Mouse (Mus musculus) myocyte (in vitro differentiated cells): ENCODE data around the gene Ccdc57. TPM values are rescaled to one million over a fixed set of nuclear protein-coding genes. Genes with fewer than 3 reads are reported as not detected.

Source experiments
- H3K27me3 ChIP-seq: one replicate; pipeline ENCODE4 v1.6.1; 2011; ENCODE audit not compliant: control insufficient read depth, insufficient read depth, insufficient read length
- H3K36me3 ChIP-seq: one replicate; pipeline ENCODE4 v1.6.1; 2011; ENCODE audit not compliant: control insufficient read depth, insufficient read depth
- H3K4me2 ChIP-seq: one replicate; pipeline ENCODE4 v1.6.1; 2011; ENCODE audit warnings: low read depth, control low read depth
- H3K4me3 ChIP-seq: one replicate; pipeline ENCODE4 v1.5.1; 2011; ENCODE audit warnings: mild to moderate bottlenecking, control low read depth, moderate library complexity
- H3K79me2 ChIP-seq: one replicate; pipeline ENCODE4 v1.6.1; 2011; ENCODE audit not compliant: control insufficient read depth, insufficient read depth
- H3ac ChIP-seq: one replicate; pipeline ENCODE4 v1.6.1; 2011; ENCODE audit not compliant: control insufficient read depth, insufficient read length
- CEBPB ChIP-seq: IDR thresholded peaks from 2 replicates; pipeline ENCODE4 v1.6.1; 2011; ENCODE audit warnings: mild to moderate bottlenecking, moderate library complexity; ENCODE audit not compliant: poor library complexity, insufficient read depth, severe bottlenecking
- E2F4 ChIP-seq: IDR thresholded peaks from one replicate; pipeline ENCODE4 v1.6.1; 2011; ENCODE audit warnings: mild to moderate bottlenecking, control low read depth, moderate library complexity; ENCODE audit not compliant: insufficient read depth
- MAX ChIP-seq: IDR thresholded peaks from one replicate; pipeline ENCODE4 v1.6.1; 2011; ENCODE audit warnings: low read depth, mild to moderate bottlenecking, control low read depth
- MYOD1 ChIP-seq, 3 experiments: IDR thresholded peaks; one replicate each; pipeline ENCODE4 v1.6.1; 2011; ENCODE audit warnings: control low read depth in 2 of 3, low read depth in 2 of 3, mild to moderate bottlenecking in 2 of 3, moderate library complexity in 1 of 3; ENCODE audit not compliant: insufficient read length in 2 of 3, control insufficient read depth in 1 of 3
- MYOG ChIP-seq, 3 experiments: IDR thresholded peaks; one replicate each; pipeline ENCODE4 v1.6.1; 2011; ENCODE audit warnings: control low read depth in 2 of 3, low read depth in 2 of 3, mild to moderate bottlenecking in 2 of 3; ENCODE audit not compliant: insufficient read length in 2 of 3, control insufficient read depth in 1 of 3, insufficient read depth in 1 of 3
- POLR2A ChIP-seq: IDR thresholded peaks from one replicate; pipeline ENCODE4 v1.6.1; 2011; ENCODE audit warnings: low read depth, mild to moderate bottlenecking, control low read depth, moderate library complexity; ENCODE audit not compliant: insufficient read length
- POLR2AphosphoS2 ChIP-seq: IDR thresholded peaks from one replicate; pipeline ENCODE4 v1.6.1; 2011; ENCODE audit warnings: low read depth, control low read depth; ENCODE audit not compliant: insufficient read length
- REST ChIP-seq: IDR thresholded peaks from one replicate; pipeline ENCODE4 v1.6.1; 2011; ENCODE audit warnings: mild to moderate bottlenecking, control low read depth, moderate library complexity; ENCODE audit not compliant: insufficient read depth, insufficient read length
- SRF ChIP-seq: IDR thresholded peaks from one replicate; pipeline ENCODE4 v1.6.1; 2011; ENCODE audit warnings: low read depth; ENCODE audit not compliant: control insufficient read depth, insufficient read length
- TCF12 ChIP-seq: IDR thresholded peaks from one replicate; pipeline ENCODE4 v1.6.1; 2011; ENCODE audit warnings: mild to moderate bottlenecking, control low read depth; ENCODE audit not compliant: poor library complexity, insufficient read depth, severe bottlenecking
- TCF3 ChIP-seq: IDR thresholded peaks from one replicate; pipeline ENCODE4 v1.6.1; 2011; ENCODE audit warnings: low read depth, control low read depth; ENCODE audit not compliant: insufficient read length
- USF1 ChIP-seq: IDR thresholded peaks from one replicate; pipeline ENCODE4 v1.6.1; 2011; ENCODE audit warnings: low read depth, mild to moderate bottlenecking, control low read depth, moderate library complexity
- polyA plus RNA-seq: library from polyadenylated mRNA; unstranded; fragments of >200 nt; fragmentation: generic; extraction: Trizol; gene quantifications from one replicate; pipeline ENCODE4 v1.2.1, GENCODE M21; 2012; ENCODE audit warnings: missing spikeins

The Ccdc57 gene
- polyA plus RNA-seq, 1 experiment = 1.8 TPM

DNA sequence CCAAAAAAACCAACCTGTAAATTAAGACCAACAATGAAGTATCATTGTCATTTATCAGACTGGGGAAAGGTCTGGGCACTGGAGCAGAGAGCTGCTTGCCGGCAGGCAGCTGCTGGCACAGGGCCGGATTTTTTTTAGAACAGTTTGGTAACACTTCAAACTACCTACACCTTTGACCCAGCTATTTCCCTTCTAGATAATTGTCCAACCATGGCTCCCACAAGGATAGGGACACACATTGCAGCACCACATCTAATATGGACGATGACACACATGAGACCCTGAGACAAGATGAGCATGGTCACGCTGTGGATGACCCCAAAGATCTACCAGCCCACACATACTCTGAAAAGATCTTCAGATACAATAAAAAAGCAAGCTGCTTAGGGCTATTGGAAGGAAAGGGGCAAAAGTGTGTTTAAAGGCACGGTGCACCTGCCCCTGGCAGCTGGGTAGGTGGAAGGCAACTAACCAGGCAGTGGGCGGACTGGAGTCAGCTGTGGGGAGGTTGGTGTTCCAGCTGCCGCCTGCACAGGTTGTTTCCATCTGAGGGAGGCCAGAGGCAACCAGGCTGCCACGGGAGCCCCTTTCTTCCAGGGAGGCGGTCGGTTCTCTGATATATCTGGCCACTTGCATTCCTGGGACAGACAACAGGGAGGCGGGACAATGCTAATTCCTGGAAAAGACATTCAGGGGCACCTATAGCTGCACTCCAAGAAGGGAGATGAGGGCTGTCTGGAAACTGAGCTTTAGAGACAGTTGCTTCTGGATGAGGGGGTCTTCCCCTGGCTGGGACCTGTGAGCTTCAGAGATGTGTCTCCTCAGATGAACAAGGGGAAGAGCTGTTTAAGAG is 80.4 kb downstream of the Ccdc57 start:
- Histone ChIP-seq H3K27me3 (no peaks in the 10 kb centered on the region), H3ac (no peak overlapping the region), H3K4me3 (no peak overlapping the region), H3K36me3 (no peaks in the 10 kb centered on the region), H3K79me2 (no peaks in the 10 kb centered on the region), H3K4me2 (no peak overlapping the region)
- TF ChIP-seq MAX (no peak), TCF3 (peak; percentile 47), TCF12 (peak; percentile 48), MYOD1 (IDR thresholded peaks at IDR 0.05; ENCODE audit: control insufficient read depth in 1 of 3, insufficient read length in 2 of 3, low read depth in 2 of 3) (peak in 2 of 3 experiments; percentile 71 to 97), MYOG (IDR thresholded peaks at IDR 0.05; ENCODE audit: control insufficient read depth in 1 of 3, insufficient read depth in 1 of 3, insufficient read length in 2 of 3, low read depth in 2 of 3) (peak in 2 of 3 experiments; percentile 76 to 92)

DNA sequence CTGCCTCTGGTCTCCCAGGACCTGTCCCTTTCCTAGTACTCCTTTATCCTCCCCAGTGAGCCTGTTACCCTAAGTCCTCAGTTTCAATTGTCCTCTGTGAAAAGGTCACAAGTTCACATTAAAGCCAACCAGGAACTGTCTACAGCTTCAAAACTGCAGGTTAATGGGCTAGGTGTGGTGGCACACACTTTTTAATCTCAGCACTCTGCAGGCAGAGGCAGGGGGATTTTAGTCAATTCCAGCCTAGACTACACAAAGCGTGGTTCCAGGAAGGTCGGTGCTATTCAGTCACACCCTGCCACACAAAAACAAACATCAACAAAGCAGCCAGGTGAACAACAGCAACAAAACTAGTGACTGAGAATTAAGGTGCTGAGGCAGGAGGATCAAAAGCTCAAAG is 81.1 kb downstream of the Ccdc57 start:
- H3ac ChIP-seq = no peak overlapping the region
- TF ChIP-seq REST (no peak), POLR2A (no peak), E2F4 (no peak), TCF3 (no peak), MAX (no peak)
- no peak overlapping the region for H3K4me3 ChIP-seq
- no peaks in the 10 kb centered on the region for H3K27me3 ChIP-seq
- H3K79me2 ChIP-seq = no peaks in the 10 kb centered on the region
- H3K36me3 ChIP-seq = no peaks in the 10 kb centered on the region
- H3K4me2 ChIP-seq = no peak overlapping the region

DNA sequence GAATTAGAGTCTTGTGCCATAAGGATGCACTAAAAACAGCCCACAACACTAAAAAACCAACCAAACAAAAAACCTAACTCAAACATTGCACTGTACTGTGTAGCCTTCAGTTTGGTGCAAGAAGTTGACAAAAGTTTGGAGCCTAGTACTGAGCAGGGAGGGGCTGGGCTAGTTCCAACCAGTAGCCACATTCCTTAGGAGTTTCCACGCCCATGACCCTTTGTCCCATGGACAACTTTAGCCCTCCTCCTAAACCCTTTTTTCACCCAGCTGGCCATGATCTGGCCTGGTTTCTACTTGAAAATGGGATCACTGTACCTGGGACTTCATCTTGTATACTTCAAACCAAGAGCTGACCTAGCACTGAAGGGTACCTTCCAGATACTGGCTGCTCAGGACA is 81.5 kb downstream of the Ccdc57 start:
- no peaks in the 10 kb centered on the region for H3K36me3 ChIP-seq
- no peaks in the 10 kb centered on the region for H3K27me3 ChIP-seq
- no peaks in the 10 kb centered on the region for H3K79me2 ChIP-seq
- H3K4me3 ChIP-seq = no peak overlapping the region
- no peak overlapping the region for H3ac ChIP-seq
- TF ChIP-seq E2F4 (no peak), CEBPB (no peak), USF1 (no peak), TCF3 (no peak), MAX (no peak), MYOG (IDR thresholded peaks at IDR 0.05; ENCODE audit: control insufficient read depth in 1 of 3, insufficient read depth in 1 of 3, insufficient read length in 2 of 3, low read depth in 2 of 3) (no peak), POLR2AphosphoS2 (no peak), MYOD1 (IDR thresholded peaks at IDR 0.05; ENCODE audit: control insufficient read depth in 1 of 3, insufficient read length in 2 of 3, low read depth in 2 of 3) (no peak), SRF (no peak), REST (no peak), POLR2A (no peak), TCF12 (no peak)
- no peak overlapping the region for H3K4me2 ChIP-seq

DNA sequence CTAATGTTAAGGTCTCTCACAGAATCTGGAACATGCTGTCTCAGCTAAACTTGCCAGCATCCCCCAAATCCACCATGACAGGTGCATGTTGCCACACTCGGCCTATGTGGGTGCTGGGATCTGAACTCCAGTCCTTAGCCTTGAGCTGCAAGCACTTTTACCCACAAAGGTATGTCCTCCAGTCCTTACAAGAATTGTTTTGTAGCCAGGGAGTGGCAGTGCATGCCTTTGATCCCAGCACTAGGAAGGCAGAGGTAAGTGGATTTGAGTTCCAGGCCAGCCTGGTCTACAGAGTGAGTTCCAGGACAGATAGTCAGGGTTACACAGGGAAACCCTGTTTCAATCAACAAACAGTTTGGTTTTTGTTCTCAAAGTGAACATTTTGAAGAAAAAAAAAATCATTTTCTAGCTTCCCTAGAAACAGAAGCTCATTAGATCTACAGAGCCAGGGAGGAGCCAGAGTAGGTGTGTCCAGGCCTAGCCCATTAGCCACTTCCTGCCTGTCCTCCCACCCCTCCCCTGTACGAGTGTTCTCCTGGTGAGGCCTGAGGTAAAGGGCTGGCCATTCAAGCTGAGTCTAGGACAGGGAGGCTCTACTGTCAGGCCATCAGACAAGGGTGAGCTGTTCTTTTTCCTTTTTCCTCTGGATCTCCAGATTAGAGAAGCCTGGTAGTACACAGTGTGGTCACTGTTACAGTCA is 82.2 kb downstream of the Ccdc57 start:
- TF ChIP-seq TCF3 (no peak), REST (no peak), SRF (no peak), CEBPB (no peak), POLR2A (no peak), USF1 (no peak), E2F4 (no peak), MYOG (IDR thresholded peaks at IDR 0.05; ENCODE audit: control insufficient read depth in 1 of 3, insufficient read depth in 1 of 3, insufficient read length in 2 of 3, low read depth in 2 of 3) (no peak), MYOD1 (IDR thresholded peaks at IDR 0.05; ENCODE audit: control insufficient read depth in 1 of 3, insufficient read length in 2 of 3, low read depth in 2 of 3) (no peak), MAX (no peak), POLR2AphosphoS2 (no peak), TCF12 (no peak)
- H3K4me3 ChIP-seq = no peak overlapping the region
- no peaks in the 10 kb centered on the region for H3K79me2 ChIP-seq
- H3K27me3 ChIP-seq = no peaks in the 10 kb centered on the region
- no peaks in the 10 kb centered on the region for H3K36me3 ChIP-seq
- H3ac ChIP-seq = no peak overlapping the region
- H3K4me2 ChIP-seq = no peak overlapping the region
